Mouse (Mus musculus) layer of hippocampus, postnatal 14 days (tissue): ENCODE measurements at regions not wholly inside any gene's neighbourhood (a gene's known extent, or its start where the extent isn't known, plus 50 kb on each side); places are given as distances from the start of the nearest gene placed in this dataset.

ENCODE experiments used
- DNase-seq, 2 experiments: peaks; one replicate each; pipeline ENCODE4 v3.0.0; 2021 to 2022; ENCODE audit warnings: low spot score in 2 of 2, mixed read lengths in 1 of 2

GRCm38 (mm10) chr10:84165832-84166567 is 274.4 kb downstream of the Nuak1 start:
- DNase-seq = no peak

- peak; percentile 66 to 84 for DNase-seq
Measured at GRCm38 (mm10) chr10:84166568-84166905, 273.9 kb downstream of the Nuak1 start.

GRCm38 (mm10) chr10:84172828-84173321 is 267.5 kb downstream of the Nuak1 start:
- peak in 1 of 2 experiments; percentile 16 for DNase-seq

DNA sequence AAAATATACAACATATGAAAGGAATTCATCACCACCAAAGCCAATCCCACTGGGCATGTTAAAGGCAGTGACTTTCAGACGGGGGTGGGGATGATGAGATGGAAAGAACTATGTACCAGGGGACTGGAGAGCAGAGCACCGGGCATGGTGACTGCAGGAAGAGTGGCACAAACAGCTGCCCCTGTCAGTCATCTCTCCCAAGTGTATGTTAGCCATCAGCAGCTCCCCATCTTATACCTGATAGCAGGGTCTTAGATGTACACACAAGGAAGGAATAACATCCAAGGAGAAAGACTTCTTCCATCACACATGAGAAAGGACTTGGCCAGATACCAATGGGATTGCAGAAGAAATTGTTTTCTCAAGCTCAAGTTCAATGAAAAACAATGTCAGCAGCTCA is 257.2 kb downstream of the Nuak1 start:
- no peak for DNase-seq

DNA sequence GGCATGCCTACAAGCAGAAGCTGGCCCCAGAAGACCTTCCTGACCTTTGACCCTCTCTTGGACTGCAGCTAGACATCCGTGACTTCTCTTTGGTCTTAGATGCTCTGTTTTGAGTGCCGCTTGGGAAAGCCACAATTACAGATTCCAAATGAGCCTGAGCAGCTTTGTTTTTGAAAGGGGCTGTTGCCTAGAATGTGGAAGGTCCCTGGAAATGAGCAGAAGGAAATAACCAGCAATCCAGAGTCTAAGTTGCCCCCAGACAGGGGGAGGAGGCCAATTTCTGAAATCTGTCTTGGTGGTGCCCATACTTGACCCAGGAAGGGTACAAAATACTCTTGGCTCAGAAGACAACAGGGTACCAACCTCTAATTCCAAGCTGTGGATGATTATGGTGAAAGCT is 253.9 kb downstream of the Nuak1 start:
- no peak for DNase-seq

GRCm38 (mm10) chr10:84199035-84199434 is 241.4 kb downstream of the Nuak1 start:
- DNase-seq = no peak

- DNase-seq = no peak
Measured at GRCm38 (mm10) chr10:84201785-84202184, 238.6 kb downstream of the Nuak1 start.

DNA sequence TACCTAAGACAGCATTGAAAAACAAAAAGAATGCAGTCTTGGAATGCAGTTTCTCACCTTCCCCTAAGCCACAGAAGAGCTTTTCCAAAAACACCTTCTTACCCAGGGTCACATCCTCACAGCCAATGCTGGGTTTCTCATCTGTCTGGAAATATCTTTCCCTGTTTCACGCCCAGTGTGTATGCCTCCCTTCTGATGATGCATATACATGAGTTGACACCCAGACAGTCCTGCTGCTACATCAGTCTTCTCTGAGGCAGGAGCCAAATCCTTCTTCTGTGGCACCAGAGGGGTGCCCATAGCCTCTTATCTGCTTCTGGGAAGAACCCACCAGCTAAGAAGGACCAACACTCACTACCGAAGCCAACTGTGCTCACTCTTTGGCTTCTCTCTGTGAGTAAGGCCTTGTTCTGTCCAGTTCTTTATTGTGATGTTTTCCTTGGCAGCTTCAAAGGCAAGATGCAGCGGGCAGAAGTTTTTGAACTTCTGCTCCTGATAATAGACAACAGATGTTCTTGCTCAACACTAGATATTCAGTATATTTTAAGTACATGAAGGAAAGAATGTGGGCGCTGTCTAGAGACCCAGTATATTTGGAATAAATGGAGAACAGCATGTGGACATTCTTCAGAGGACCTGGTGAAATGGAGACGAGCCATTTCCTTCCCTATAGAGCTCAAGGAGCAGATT is 228.2 kb downstream of the Nuak1 start:
- no peak for DNase-seq

DNA sequence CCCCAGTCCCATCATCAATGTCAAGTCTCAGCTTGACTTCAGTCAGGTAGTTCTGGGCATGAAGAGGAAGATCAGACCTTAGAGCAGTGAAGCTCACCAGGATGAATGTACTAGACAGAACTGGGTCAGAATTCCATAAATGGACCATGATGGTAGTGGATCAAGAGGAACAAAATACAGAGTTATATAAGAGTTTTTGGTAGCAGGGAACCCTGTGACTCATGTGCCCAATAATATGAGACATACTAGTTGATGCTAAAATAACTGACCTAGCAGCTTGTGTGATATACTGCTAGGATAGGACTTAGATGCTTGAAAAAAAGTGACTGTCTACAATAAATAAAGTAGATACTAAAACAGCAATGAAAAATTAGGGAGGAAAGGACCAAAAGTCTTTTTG is 225.6 kb downstream of the Nuak1 start:
- no peak for DNase-seq

- DNase-seq = peak; percentile 49 to 65
Measured at GRCm38 (mm10) chr10:84229224-84229921, 211.0 kb downstream of the Nuak1 start.

DNA sequence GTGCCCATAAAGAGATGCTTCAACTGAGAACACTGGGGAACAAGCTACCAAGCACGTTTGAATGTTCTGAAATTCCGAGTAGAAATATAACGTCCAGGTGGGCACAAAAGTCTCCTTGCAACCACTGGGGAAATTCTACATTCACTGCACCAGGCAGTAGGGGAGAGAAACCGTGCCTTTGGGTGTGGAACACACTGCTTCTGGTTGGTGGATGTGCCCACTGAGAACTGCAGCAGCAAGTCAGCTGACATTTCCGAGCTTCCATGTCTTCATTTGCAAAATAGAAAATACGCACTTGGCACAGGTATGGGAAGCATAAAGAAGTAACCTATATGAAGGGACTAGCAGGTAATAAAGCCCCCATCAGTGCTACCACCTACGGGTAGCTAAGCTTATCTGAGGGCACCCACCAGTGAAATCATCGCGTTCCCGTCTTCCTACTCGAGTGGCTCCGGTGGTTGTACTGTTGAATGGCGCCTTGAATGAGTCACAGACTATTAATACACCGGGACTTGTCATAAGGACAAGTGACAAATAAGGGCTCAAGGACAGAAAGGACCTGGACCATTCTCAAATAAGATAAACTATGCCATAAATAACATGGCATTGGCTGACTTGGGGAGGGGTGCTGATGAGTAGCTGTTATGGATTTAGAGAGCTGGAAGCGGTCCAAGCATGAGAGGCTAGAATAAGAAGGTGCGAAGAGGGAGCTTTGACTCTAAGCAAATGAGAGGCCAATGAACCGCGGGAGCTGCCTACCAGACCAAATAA is 210.2 kb downstream of the Nuak1 start:
- no peak for DNase-seq

- DNase-seq = no peak
Measured at GRCm38 (mm10) chr10:84235006-84235405, 205.4 kb downstream of the Nuak1 start.

DNA sequence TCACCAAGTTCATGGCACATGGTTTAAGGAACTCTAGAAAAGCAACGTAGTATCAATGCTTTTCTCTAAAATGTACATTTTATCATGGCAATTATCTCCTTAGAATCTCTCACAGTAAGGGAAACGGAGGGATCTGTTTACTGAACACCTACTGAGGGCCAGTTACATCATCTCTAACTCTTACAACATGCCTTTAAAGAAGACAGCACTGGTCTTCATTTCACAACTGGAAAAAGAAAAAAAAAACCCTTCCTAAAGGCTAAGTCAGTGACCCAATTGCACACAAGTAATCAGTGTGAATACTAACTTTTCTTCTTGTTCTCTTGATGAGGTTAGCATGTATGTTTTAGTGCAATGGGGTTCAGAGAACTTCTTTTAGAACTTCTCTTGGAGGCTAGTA is 204.2 kb downstream of the Nuak1 start:
- DNase-seq = no peak

DNA sequence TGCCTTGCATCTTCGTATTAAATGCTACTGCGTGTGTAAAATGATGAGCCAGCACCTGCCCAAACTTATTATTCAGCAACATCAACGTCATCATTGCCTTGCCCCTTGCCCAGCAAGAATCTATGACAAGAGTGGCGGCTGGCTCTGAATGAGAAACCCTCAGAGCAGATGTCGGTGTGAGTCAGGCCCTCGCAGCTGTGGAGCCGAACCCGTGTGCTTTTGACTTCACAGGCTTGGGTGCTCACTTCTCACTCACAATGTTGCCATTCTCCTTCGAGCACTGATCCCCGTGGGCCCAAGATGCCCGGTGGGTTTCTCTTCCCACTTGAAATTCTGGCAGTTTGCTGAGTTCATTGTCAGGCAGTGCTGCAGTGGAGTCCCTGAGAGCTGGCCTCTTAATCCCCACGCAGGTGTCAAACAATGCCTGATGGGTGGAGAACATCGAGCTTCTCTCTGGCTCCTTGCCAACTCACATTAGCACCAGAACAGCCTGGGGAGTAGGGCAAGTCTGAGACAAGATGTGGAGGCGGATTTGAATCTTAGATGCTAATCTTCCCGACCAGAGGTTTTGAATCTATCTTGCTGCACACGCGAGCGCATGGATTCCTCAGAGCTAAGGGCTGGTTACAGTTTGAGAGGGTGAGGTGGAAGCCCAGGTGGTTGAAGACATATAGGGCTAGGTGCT is 202.0 kb downstream of the Nuak1 start:
- no peak for DNase-seq

DNA sequence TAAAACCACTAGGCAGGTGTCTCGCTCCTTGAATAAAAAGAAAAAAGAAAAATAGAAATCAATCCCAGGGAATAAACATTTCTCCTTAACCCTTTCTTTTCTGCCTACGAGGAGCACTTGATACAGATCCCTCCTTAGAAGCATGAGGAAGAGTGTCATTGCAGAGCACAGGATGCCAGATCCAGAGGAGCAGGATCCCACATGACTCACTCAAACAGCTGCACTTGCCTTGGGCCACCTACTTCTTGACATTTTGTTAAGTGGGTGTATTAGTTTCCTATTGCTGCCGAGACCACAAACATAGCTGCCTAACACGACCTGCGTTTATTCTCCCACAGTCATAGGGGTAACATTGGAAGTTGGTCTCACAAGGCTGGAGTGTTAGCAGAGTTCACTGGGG is 197.1 kb downstream of the Nuak1 start:
- DNase-seq = no peak

- no peak for DNase-seq
Measured at GRCm38 (mm10) chr10:84249346-84249745, 191.1 kb downstream of the Nuak1 start.

- no peak for DNase-seq
Measured at GRCm38 (mm10) chr10:84260931-84261650, 179.3 kb downstream of the Nuak1 start.

- DNase-seq = no peak
Measured at GRCm38 (mm10) chr10:84262943-84263342, 177.5 kb downstream of the Nuak1 start.

DNA sequence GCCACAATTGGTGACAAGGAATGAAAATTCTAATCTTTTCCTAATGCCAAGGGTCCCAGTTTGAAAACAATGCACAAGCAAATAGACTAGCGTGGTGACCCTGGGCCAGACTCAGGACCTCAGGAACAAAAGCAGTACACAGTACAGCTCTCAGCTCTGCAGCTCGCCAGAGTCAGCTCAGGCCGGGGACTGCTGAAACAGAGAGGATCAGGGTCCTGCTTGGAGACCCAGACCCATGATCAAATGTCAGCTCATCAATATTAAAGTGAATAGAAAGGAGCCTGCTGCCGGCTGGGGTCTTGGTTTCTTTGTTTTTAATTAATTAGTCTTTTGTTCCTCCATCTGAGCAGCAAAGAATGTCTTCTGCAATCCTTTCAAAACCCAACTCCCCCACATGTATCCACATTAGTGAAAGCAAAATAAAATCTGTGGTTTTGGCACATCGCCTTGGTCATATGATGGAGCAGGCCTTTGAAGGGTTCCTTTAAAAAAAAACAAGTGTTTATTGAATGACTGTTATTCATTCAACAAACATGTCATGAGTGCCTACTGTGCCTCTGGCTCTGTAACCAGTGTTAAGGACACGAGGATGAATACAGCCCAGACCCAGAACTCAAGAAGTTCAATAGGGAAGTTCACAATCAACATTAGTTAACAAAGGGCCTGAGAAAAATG is 154.4 kb downstream of the Nuak1 start:
- peak; percentile 34 to 81 for DNase-seq

DNA sequence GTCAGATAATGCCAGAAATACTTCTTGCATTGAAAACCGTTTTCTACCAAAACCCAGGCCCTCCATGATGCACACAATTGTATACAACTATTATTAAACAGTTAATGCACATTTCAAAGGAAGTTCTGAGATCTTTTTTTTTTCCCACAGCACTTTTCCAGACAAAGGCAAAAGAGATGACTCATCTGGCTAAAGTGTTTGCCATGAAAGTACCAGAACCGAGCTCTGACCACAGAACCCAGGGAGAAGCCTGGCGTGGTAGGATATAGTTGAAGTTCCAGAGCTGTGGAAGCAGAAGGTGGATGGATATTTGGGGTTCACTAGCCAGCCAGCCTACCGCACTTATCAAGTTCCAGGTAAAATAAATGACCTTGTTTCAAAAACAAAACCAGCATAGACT is 146.0 kb downstream of the Nuak1 start:
- no peak for DNase-seq
